Mouse (Mus musculus): ENCODE measurements around the gene Hist1h1a. TPM values are rescaled to one million over a fixed set of nuclear protein-coding genes. Genes with fewer than 3 reads are reported as not detected.

Hist1h1a gene
- total and polyA plus RNA-seq, 3 experiments = 2.4 to 1,163 (median 30.9) TPM

DNA sequence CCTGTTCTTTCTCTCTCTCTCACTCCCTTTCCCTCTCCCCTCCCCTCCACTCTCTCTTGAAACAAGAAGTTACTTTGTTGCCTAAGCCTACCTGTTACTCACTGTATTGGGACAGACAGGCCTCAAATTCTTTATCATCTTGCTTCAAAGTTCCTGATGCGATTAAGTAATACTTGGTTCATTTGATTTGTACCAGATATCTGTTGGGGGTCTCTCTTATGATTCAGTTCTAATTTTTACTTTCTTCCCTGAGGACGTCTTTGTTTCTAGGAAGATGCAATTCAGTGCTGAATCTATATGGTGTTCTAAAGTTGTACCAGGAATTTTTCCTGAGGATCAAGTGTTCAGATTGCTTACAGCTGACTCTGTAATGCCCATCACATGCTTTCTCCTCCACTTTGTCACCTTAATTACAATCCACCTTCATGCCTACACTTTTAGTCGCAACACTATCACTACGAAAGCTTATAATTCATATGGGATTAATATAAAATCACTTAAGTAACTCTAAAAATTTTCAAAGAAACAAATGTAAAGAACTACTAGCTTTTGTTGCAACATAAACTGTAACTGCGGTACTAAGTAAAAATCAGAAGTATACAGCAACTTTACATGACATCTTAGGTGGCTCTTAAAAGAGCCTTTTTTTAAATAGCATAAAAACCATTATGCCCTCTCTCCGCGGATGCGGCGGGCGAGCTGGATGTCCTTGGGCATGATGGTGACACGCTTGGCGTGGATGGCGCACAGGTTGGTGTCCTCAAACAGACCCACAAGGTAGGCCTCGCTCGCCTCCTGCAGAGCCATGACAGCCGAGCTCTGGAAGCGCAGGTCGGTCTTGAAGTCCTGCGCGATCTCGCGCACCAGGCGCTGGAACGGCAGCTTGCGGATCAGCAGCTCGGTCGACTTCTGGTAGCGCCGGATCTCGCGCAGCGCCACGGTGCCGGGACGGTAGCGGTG is 18.8 kb upstream of the Hist1h1a start (continued):
- peak; percentile 58; the same call in 1 of the 2 replicates for TF ChIP-seq POLR2A (IDR thresholded peaks at IDR 0.05; ENCODE audit: low read depth, low read length)
- no peak for TF ChIP-seq ZKSCAN1 (IDR thresholded peaks at IDR 0.05; ENCODE audit: borderline replicate concordance, low read depth, low read length)

DNA sequence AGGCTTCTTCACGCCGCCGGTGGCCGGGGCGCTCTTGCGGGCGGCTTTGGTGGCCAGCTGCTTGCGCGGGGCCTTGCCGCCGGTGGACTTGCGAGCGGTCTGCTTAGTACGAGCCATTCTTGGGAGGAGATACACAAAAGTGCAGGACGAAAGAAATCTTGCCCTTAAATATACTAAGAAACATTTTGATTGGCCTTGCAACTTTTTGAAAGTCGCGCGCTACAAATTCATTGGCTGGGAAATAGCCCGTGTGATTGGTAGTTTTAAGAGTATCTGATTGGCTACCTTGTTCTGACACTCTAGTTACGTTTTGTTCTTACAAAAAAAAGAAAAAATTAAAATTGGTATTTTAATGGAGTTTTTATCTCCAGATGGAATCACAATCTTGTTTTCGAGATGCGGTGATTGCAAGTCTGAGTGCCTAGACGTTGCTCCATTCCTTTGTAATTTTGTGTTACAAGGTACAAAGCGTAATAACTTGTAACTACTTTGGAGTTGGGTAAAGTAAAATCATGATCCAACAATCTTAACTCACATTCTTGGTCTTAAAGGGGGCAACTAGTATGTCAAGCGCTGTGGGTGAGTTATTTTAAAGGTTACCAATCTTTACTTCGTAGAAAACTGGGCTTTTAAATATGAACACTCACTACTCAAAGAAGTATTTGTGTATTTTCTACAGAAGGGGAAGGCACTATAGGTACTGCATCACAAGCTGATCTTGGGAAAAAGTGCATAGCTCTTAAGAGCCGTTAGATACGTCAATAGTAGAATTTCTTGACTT is 17.9 kb upstream of the Hist1h1a start, which contains the start of gene Hist1h3c:
Hist1h3c (minus strand) TSS at position 222 of the 781 bp plus-strand sequence.
- Histone ChIP-seq H3K27me3 (replicated peaks) (no peaks in the 10 kb centered on the region), H3K9me3 (replicated peaks; ENCODE audit: low read length) (no peaks in the 10 kb centered on the region), H3K27ac (ENCODE audit: insufficient read depth, low read depth) (peak within 1 kb of the TSS; percentile 93), H3K9ac (ENCODE audit: insufficient read depth, low read depth) (peak within 1 kb of the TSS; percentile 99), H3K36me3 (replicated peaks in 1 of 2; ENCODE audit: control insufficient read depth in 1 of 2, insufficient read depth in 1 of 2, low read length in 1 of 2) (no peaks in the 10 kb centered on the region), H3K4me1 (ENCODE audit: control insufficient read depth in 1 of 2, insufficient read depth in 2 of 2) (peaks cover 3 to 45% of the 10 kb centered on the region in 2 experiments; a peak in 3 of 4 replicates), H3K4me2 (ENCODE audit: insufficient read depth, low read depth, poor library complexity, severe bottlenecking) (peak within 1 kb of the TSS; percentile 74; the same call in 1 of the 2 replicates), H3K4me3 (replicated peaks in 1 of 3; ENCODE audit: low read depth in 2 of 3, low read length in 2 of 3, poor library complexity in 1 of 3) (peak within 1 kb of the TSS; percentile 13 to 49 (median 49)), H3K79me2 (replicated peaks; ENCODE audit: control insufficient read depth, extremely low read depth, insufficient read depth, poor library complexity, severe bottlenecking) (no peaks in the 10 kb centered on the region)
- in situ Hi-C loops (cut with MboI; ENCODE audit: low pct_ligation_motif_present, low pct_unique_long_range_greater_than_20kb, low sequenced_read_pairs) = no loop called here
- TF ChIP-seq TBP (conservative IDR thresholded peaks at IDR 0.05; ENCODE audit: low read depth, low read length) (peak; percentile 99), POLR2AphosphoS2 (IDR thresholded peaks at IDR 0.05; ENCODE audit: low read depth, low read length) (peak; percentile 87; the same call in 1 of the 2 replicates), POLR2A (IDR thresholded peaks at IDR 0.05; ENCODE audit: low read depth, low read length) (peak; percentile 96), MAFK (IDR thresholded peaks at IDR 0.05; ENCODE audit: insufficient replicate concordance, low read length) (no peak), HCFC1 (IDR thresholded peaks at IDR 0.05; ENCODE audit: low read depth, low read length) (peak; percentile 65), BHLHE40 (IDR thresholded peaks at IDR 0.05; ENCODE audit: low read depth, low read length) (no peak), MEF2A (IDR thresholded peaks at IDR 0.05; ENCODE audit: borderline replicate concordance, low read depth, low read length) (0 out of 2 replicates have a peak, but pooled peaks have one; percentile 19), UBTF (IDR thresholded peaks at IDR 0.05; ENCODE audit: low read depth, low read length) (peak; percentile 91; the same call in 1 of the 2 replicates), ELF1 (IDR thresholded peaks at IDR 0.05; ENCODE audit: low read depth, low read length) (no peak), ZMIZ1 (IDR thresholded peaks at IDR 0.05; ENCODE audit: low read depth, low read length) (peak; percentile 99), TCF12 (IDR thresholded peaks at IDR 0.05; ENCODE audit: low read depth, low read length) (peak; percentile 68), IRF4 (IDR thresholded peaks at IDR 0.05; ENCODE audit: low read depth, low read length) (no peak), SIN3A (IDR thresholded peaks at IDR 0.05; ENCODE audit: low read length) (peak; percentile 60; the same call in 1 of the 2 replicates), E2F4 (IDR thresholded peaks at IDR 0.05; ENCODE audit: insufficient replicate concordance, low read depth, low read length) (peak; percentile 100), NELFE (IDR thresholded peaks at IDR 0.05; ENCODE audit: low read depth, low read length) (peak; percentile 99), MXI1 (IDR thresholded peaks at IDR 0.05; ENCODE audit: low read depth, low read length) (peak; percentile 47; the same call in 1 of the 2 replicates), CHD2 (IDR thresholded peaks at IDR 0.05; ENCODE audit: low read length) (peak; percentile 59; the same call in 1 of the 2 replicates), ZNF384 (IDR thresholded peaks at IDR 0.05; ENCODE audit: low read depth, low read length) (peak; percentile 91)
- peak; percentile 95 for DNase-seq (ENCODE audit: extremely low read depth)
- dilution Hi-C loops (cut with MboI; ENCODE audit: extremely low pct_ligation_motif_present, extremely low pct_unique_long_range_greater_than_20kb, low sequenced_read_pairs) = loop anchor here (10.0 kb wide), 1 partner anchor 51 kb away; the partner anchor contains the start of genes Hist1h1t and Hist1h4c

Measured in CH12.LX (cell line).